Mouse (Mus musculus): Measurements from ENCODE around the gene 2410002F23Rik. TPM values are rescaled to one million over a fixed set of nuclear protein-coding genes. Genes with fewer than 3 reads are reported as not detected.
"Not testable (repeated sequence)": the region's sequence is repeated elsewhere in the genome, so short reads cannot be mapped to it uniquely, and the experiment has no call there.

The 2410002F23Rik gene
- total and polyA plus RNA-seq, 2 experiments from 2014 or later, result 279 to 379 TPM

- Histone ChIP-seq H3K4me2 (ENCODE audit: low read depth, low read length, poor library complexity, severe bottlenecking) (no peak overlapping the region), H3K9ac (replicated peaks; ENCODE audit: low read length, poor library complexity, severe bottlenecking) (no peak overlapping the region), H3K4me1 (ENCODE audit: insufficient read depth, low read length) (no peaks in the 10 kb centered on the region), H3K4me3 (ENCODE audit: low read depth, low read length) (no peak overlapping the region), H3K9me3 (ENCODE audit: low read length) (no peaks in the 10 kb centered on the region), H3K27ac (ENCODE audit: low read depth, low read length) (no peak overlapping the region), H3K36me3 (ENCODE audit: insufficient read depth, low read length) (no peaks in the 10 kb centered on the region), H3K27me3 (ENCODE audit: insufficient read depth, low read length) (0 out of 2 replicates have a peak, but pooled peaks cover 4% of the 10 kb centered on the region)
- 35% methylated on average over 2 of the region's 2 CpGs for WGBS
- DNase-seq (ENCODE audit: low spot score) (peak; percentile 47), ATAC-seq (ENCODE audit: low FRiP score) (0 out of 2 replicates have a peak, but pooled peaks have one; percentile 25)
- peak; percentile 74 for TF ChIP-seq CTCF (IDR thresholded peaks at IDR 0.05)
These were observed 30.7 kb downstream of the 2410002F23Rik start for GRCm38 (mm10) chr7:44277250-44277622.

GRCm38 (mm10) chr7:44280959-44281358 is 34.4 kb downstream of the 2410002F23Rik start:
- peak; percentile 45; the same call in 1 of the 2 replicates for ATAC-seq (ENCODE audit: low FRiP score)
- WGBS, result 58% methylated on average over 1 of the region's 1 CpGs

GRCm38 (mm10) chr7:44281586-44281985 is 35.1 kb downstream of the 2410002F23Rik start:
- Histone ChIP-seq H3K9me3 (ENCODE audit: low read length) (no peaks in the 10 kb centered on the region), H3K27me3 (ENCODE audit: insufficient read depth, low read length) (no peaks in the 10 kb centered on the region), H3K4me1 (ENCODE audit: insufficient read depth, low read length) (no peaks in the 10 kb centered on the region), H3K4me2 (ENCODE audit: low read depth, low read length, poor library complexity, severe bottlenecking) (no peak overlapping the region), H3K9ac (replicated peaks; ENCODE audit: low read length, poor library complexity, severe bottlenecking) (no peak overlapping the region), H3K36me3 (ENCODE audit: insufficient read depth, low read length) (no peaks in the 10 kb centered on the region), H3K4me3 (ENCODE audit: low read depth, low read length) (no peak overlapping the region), H3K27ac (ENCODE audit: low read depth, low read length) (peak overlapping the region; percentile 21; the same call in 1 of the 2 replicates)
- 61% methylated on average over 7 of the region's 7 CpGs for WGBS
- TF ChIP-seq CTCF (IDR thresholded peaks at IDR 0.05), result no peak
- ATAC-seq (ENCODE audit: low FRiP score) (peak; percentile 50; the same call in 1 of the 2 replicates), DNase-seq (ENCODE audit: low spot score) (peak; percentile 44)

More at GRCm38 (mm10) chr7:44280959-44281358, 34.4 kb downstream of the 2410002F23Rik start:
- DNase-seq (ENCODE audit: low spot score), result no peak
- no peak overlapping the region for H3K27ac ChIP-seq (ENCODE audit: low read depth, low read length)
- no peak overlapping the region for H3K9ac ChIP-seq (replicated peaks; ENCODE audit: low read length, poor library complexity, severe bottlenecking)
- H3K36me3 ChIP-seq (ENCODE audit: insufficient read depth, low read length), result no peaks in the 10 kb centered on the region
- no peaks in the 10 kb centered on the region for H3K9me3 ChIP-seq (ENCODE audit: low read length)
- no peak overlapping the region for H3K4me3 ChIP-seq (ENCODE audit: low read depth, low read length)
- H3K4me1 ChIP-seq (ENCODE audit: insufficient read depth, low read length), result no peaks in the 10 kb centered on the region
- H3K4me2 ChIP-seq (ENCODE audit: low read depth, low read length, poor library complexity, severe bottlenecking), result no peak overlapping the region
- TF ChIP-seq CTCF (IDR thresholded peaks at IDR 0.05), result no peak
- H3K27me3 ChIP-seq (ENCODE audit: insufficient read depth, low read length), result no peaks in the 10 kb centered on the region

- Histone ChIP-seq H3K27ac (ENCODE audit: low read depth, low read length) (no peak overlapping the region), H3K4me3 (ENCODE audit: low read depth, low read length) (no peak overlapping the region), H3K36me3 (ENCODE audit: insufficient read depth, low read length) (no peaks in the 10 kb centered on the region), H3K9ac (replicated peaks; ENCODE audit: low read length, poor library complexity, severe bottlenecking) (no peak overlapping the region), H3K4me1 (ENCODE audit: insufficient read depth, low read length) (no peaks in the 10 kb centered on the region), H3K27me3 (ENCODE audit: insufficient read depth, low read length) (no peaks in the 10 kb centered on the region), H3K4me2 (ENCODE audit: low read depth, low read length, poor library complexity, severe bottlenecking) (no peak overlapping the region), H3K9me3 (ENCODE audit: low read length) (no peaks in the 10 kb centered on the region)
- ATAC-seq (ENCODE audit: low FRiP score) (no peak), DNase-seq (ENCODE audit: low spot score) (no peak)
- WGBS, result 56% methylated on average over 7 of the region's 7 CpGs
- TF ChIP-seq CTCF (IDR thresholded peaks at IDR 0.05), result no peak
These were observed 41.2 kb downstream of the 2410002F23Rik start for GRCm38 (mm10) chr7:44287760-44288159.

- H3K27me3 ChIP-seq (ENCODE audit: insufficient read depth, low read length), result no peaks in the 10 kb centered on the region
- H3K36me3 ChIP-seq (ENCODE audit: insufficient read depth, low read length), result no peaks in the 10 kb centered on the region
- DNase-seq (ENCODE audit: low spot score) (no peak), ATAC-seq (ENCODE audit: low FRiP score) (no peak)
- no peak overlapping the region for H3K4me3 ChIP-seq (ENCODE audit: low read depth, low read length)
- WGBS, result 85% methylated on average over 4 of the region's 4 CpGs
- no peaks in the 10 kb centered on the region for H3K9me3 ChIP-seq (ENCODE audit: low read length)
- H3K4me2 ChIP-seq (ENCODE audit: low read depth, low read length, poor library complexity, severe bottlenecking), result no peak overlapping the region
- TF ChIP-seq CTCF (IDR thresholded peaks at IDR 0.05), result no peak
- H3K4me1 ChIP-seq (ENCODE audit: insufficient read depth, low read length), result no peaks in the 10 kb centered on the region
- no peak overlapping the region for H3K9ac ChIP-seq (replicated peaks; ENCODE audit: low read length, poor library complexity, severe bottlenecking)
- no peak overlapping the region for H3K27ac ChIP-seq (ENCODE audit: low read depth, low read length)
These were observed 44.5 kb downstream of the 2410002F23Rik start for GRCm38 (mm10) chr7:44290986-44291385.

GRCm38 (mm10) chr7:44291418-44291817 is 44.9 kb downstream of the 2410002F23Rik start:
- ATAC-seq (ENCODE audit: low FRiP score) (no peak), DNase-seq (ENCODE audit: low spot score) (no peak)
- H3K27ac ChIP-seq (ENCODE audit: low read depth, low read length), result no peak overlapping the region
- 56% methylated on average over 4 of the region's 4 CpGs for whole genome bisulfite sequencing
- no peaks in the 10 kb centered on the region for H3K36me3 ChIP-seq (ENCODE audit: insufficient read depth, low read length)
- no peaks in the 10 kb centered on the region for H3K27me3 ChIP-seq (ENCODE audit: insufficient read depth, low read length)
- no peak overlapping the region for H3K9ac ChIP-seq (replicated peaks; ENCODE audit: low read length, poor library complexity, severe bottlenecking)
- no peak for TF ChIP-seq CTCF (IDR thresholded peaks at IDR 0.05)
- H3K9me3 ChIP-seq (ENCODE audit: low read length), result no peaks in the 10 kb centered on the region
- no peaks in the 10 kb centered on the region for H3K4me1 ChIP-seq (ENCODE audit: insufficient read depth, low read length)
- no peak overlapping the region for H3K4me2 ChIP-seq (ENCODE audit: low read depth, low read length, poor library complexity, severe bottlenecking)
- H3K4me3 ChIP-seq (ENCODE audit: low read depth, low read length), result no peak overlapping the region

GRCm38 (mm10) chr7:44297501-44297900 is 51.0 kb downstream of the 2410002F23Rik start:
- not testable (repeated sequence) for H3K4me1 ChIP-seq (ENCODE audit: insufficient read depth, low read length); H3K9me3 ChIP-seq (ENCODE audit: low read length); H3K4me2 ChIP-seq (ENCODE audit: low read depth, low read length, poor library complexity, severe bottlenecking); H3K27me3 ChIP-seq (ENCODE audit: insufficient read depth, low read length); ATAC-seq (ENCODE audit: low FRiP score); H3K9ac ChIP-seq (replicated peaks; ENCODE audit: low read length, poor library complexity, severe bottlenecking); H3K36me3 ChIP-seq (ENCODE audit: insufficient read depth, low read length); DNase-seq (ENCODE audit: low spot score); H3K27ac ChIP-seq (ENCODE audit: low read depth, low read length); H3K4me3 ChIP-seq (ENCODE audit: low read depth, low read length)
- WGBS, result 74% methylated on average over 2 of the region's 2 CpGs

Data from midbrain, postnatal 0 days (tissue).